Mouse (Mus musculus) heart, postnatal 0 days (tissue): ENCODE results near the gene Fgfbp3.

Source experiments
- CTCF ChIP-seq: IDR thresholded peaks from 2 replicates; pipeline ENCODE4 v1.5.1; 2016; ENCODE audit warnings: antibody characterized with exemption, control low read depth, low read depth
- EP300 ChIP-seq: IDR thresholded peaks from 2 replicates; pipeline ENCODE4 v1.6.1; 2016; ENCODE audit warnings: antibody characterized with exemption, low read depth

- peak; percentile 12; the same call in 1 of the 2 replicates for TF ChIP-seq CTCF
- TF ChIP-seq EP300, result no peak
These were observed 36.3 kb downstream of the Fgfbp3 start for GRCm38 (mm10) chr19:36883119-36883518.
